Comparison of ENCODE assay signal across 8 mouse cellular contexts in genomic region chr17:32965623-32966290, GRCm38 (mm10). TPM values are rescaled to one million over a fixed set of nuclear protein-coding genes. Genes with fewer than 3 reads are reported as not detected.
DNase-seq lines count a peak whose midpoint lies in the region; ATAC-seq and TF ChIP-seq lines count a peak whose summit lies in the region.

Zfp472 (plus strand) TSS chr17:32965814.

- H3K4me1 ChIP-seq in erythroblast, embryonic 14.5 days (ENCODE audit: control insufficient read depth): peaks cover 24% of the 10 kb centered on the region
- peaks cover 6% of the 10 kb centered on the region for H3K4me1 ChIP-seq in heart, embryonic 11.5 days (ENCODE audit: control insufficient read depth, insufficient read depth, low read length)
- peaks cover 11% of the 10 kb centered on the region; the same call in 1 of the 2 replicates for H3K4me1 ChIP-seq in kidney, embryonic 16.5 days (ENCODE audit: insufficient read depth, low read length)
- peaks cover 8% of the 10 kb centered on the region for H3K4me1 ChIP-seq in liver, adult 2 months (ENCODE audit: control insufficient read depth, insufficient read depth, low read length)

- WGBS in heart, embryonic 11.5 days (ENCODE audit: insufficient replicate concordance): under 1% methylated on average over 33 of the region's 33 CpGs
- under 1% methylated on average over 33 of the region's 33 CpGs for WGBS in kidney, embryonic 16.5 days
- WGBS in liver, adult 2 months: under 1% methylated on average over 33 of the region's 33 CpGs

- peak within 1 kb of the TSS; percentile 92 for H3K4me2 ChIP-seq in heart, embryonic 11.5 days
- peak within 1 kb of the TSS; percentile 87 for H3K4me2 ChIP-seq in kidney, embryonic 16.5 days (replicated peaks; ENCODE audit: low read depth, low read length)
- peak within 1 kb of the TSS; percentile 96 for H3K4me2 ChIP-seq in myocyte (ENCODE audit: low read depth)

- TF ChIP-seq CTCF in C2C12 (IDR thresholded peaks at IDR 0.05; ENCODE audit: control insufficient read depth, insufficient read depth, insufficient read length): no peak
- TF ChIP-seq CTCF in brain, embryonic 14.5 days (IDR thresholded peaks at IDR 0.05; ENCODE audit: borderline replicate concordance, extremely low read depth, insufficient read depth, insufficient read length): no peak
- no peak for TF ChIP-seq CTCF in liver, adult 2 months (IDR thresholded peaks at IDR 0.05; ENCODE audit: low read depth, low read length)

- H3K27ac ChIP-seq in heart, embryonic 11.5 days (ENCODE audit: low read depth, low read length): peak within 1 kb of the TSS; percentile 89
- peak within 1 kb of the TSS; percentile 87 for H3K27ac ChIP-seq in kidney, embryonic 16.5 days (ENCODE audit: low read length)
- peak within 1 kb of the TSS; percentile 68 for H3K27ac ChIP-seq in liver, adult 2 months (replicated peaks; ENCODE audit: insufficient read depth, low read depth, low read length)

- H3K9ac ChIP-seq in heart, embryonic 11.5 days (ENCODE audit: low read depth, low read length): peak within 1 kb of the TSS; percentile 84
- H3K9ac ChIP-seq in kidney, embryonic 16.5 days (replicated peaks; ENCODE audit: low read length): peak within 1 kb of the TSS; percentile 78
- peak within 1 kb of the TSS; percentile 80 for H3K9ac ChIP-seq in liver, adult 2 months (ENCODE audit: low read depth, low read length)

- peaks cover 38% of the 10 kb centered on the region for H3K79me3 ChIP-seq in C2C12 (ENCODE audit: low read depth)

- DNase-seq in brain, embryonic 14.5 days (ENCODE audit: low read depth): peak; percentile 97
- peak; percentile 90 for DNase-seq in liver, adult 2 months (ENCODE audit: extremely low read depth, low read depth, low spot score)
- peak; percentile 94 for DNase-seq in splenic B cell, adult 2 months (ENCODE audit: low read depth, low spot score)

- ATAC-seq in heart, embryonic 11.5 days (replicated peaks; ENCODE audit: insufficient number of reproducible peaks, low FRiP score, low TSS enrichment): peak; percentile 99
- ATAC-seq in kidney, embryonic 16.5 days (ENCODE audit: low FRiP score, low TSS enrichment): peak; percentile 100

- no peaks in the 10 kb centered on the region for H3K9me3 ChIP-seq in erythroblast, embryonic 14.5 days (ENCODE audit: control insufficient read depth, low read length)
- no peaks in the 10 kb centered on the region for H3K9me3 ChIP-seq in heart, embryonic 11.5 days (replicated peaks; ENCODE audit: control insufficient read depth, low read length)
- H3K9me3 ChIP-seq in kidney, embryonic 16.5 days (ENCODE audit: low read length): no peaks in the 10 kb centered on the region

- H3K27me3 ChIP-seq in C2C12 (ENCODE audit: control insufficient read depth, insufficient read depth, insufficient read length) (no peaks in the 10 kb centered on the region), myocyte (ENCODE audit: control insufficient read depth, insufficient read depth, insufficient read length) (no peaks in the 10 kb centered on the region)
- H3K27me3 ChIP-seq in erythroblast, embryonic 14.5 days (ENCODE audit: control insufficient read depth): no peaks in the 10 kb centered on the region
- no peaks in the 10 kb centered on the region for H3K27me3 ChIP-seq in heart, embryonic 11.5 days (ENCODE audit: control insufficient read depth, insufficient read depth, low read length)
- no peaks in the 10 kb centered on the region for H3K27me3 ChIP-seq in kidney, embryonic 16.5 days (ENCODE audit: insufficient read depth, low read length)
- no peaks in the 10 kb centered on the region for H3K27me3 ChIP-seq in liver, adult 2 months (ENCODE audit: control insufficient read depth, insufficient read depth, low read length)
- no peaks in the 10 kb centered on the region for H3K27me3 ChIP-seq in splenic B cell, adult 2 months (ENCODE audit: control insufficient read depth, insufficient read depth, low read length, poor library complexity, severe bottlenecking)

- H3K36me3 ChIP-seq in C2C12 (ENCODE audit: control insufficient read depth, insufficient read depth) (no peaks in the 10 kb centered on the region), myocyte (ENCODE audit: control insufficient read depth, insufficient read depth) (no peaks in the 10 kb centered on the region)
- H3K36me3 ChIP-seq in erythroblast, embryonic 14.5 days (ENCODE audit: control insufficient read depth): no peaks in the 10 kb centered on the region
- H3K36me3 ChIP-seq in heart, embryonic 11.5 days (ENCODE audit: control insufficient read depth, insufficient read depth, low read length): no peaks in the 10 kb centered on the region
- no peaks in the 10 kb centered on the region for H3K36me3 ChIP-seq in kidney, embryonic 16.5 days (ENCODE audit: insufficient read depth, low read length)
- no peaks in the 10 kb centered on the region for H3K36me3 ChIP-seq in liver, adult 2 months (ENCODE audit: control insufficient read depth, insufficient read depth, low read length)
- no peaks in the 10 kb centered on the region for H3K36me3 ChIP-seq in splenic B cell, adult 2 months (ENCODE audit: control insufficient read depth, insufficient read depth, low read length, poor library complexity, severe bottlenecking)

- H3K79me2 ChIP-seq in C2C12 (ENCODE audit: control insufficient read depth, insufficient read depth): peaks cover 54% of the 10 kb centered on the region
- H3K79me2 ChIP-seq in liver, adult 2 months (ENCODE audit: control insufficient read depth, insufficient read depth, low read length): peaks cover 13% of the 10 kb centered on the region
- peaks cover 32% of the 10 kb centered on the region for H3K79me2 ChIP-seq in myocyte (ENCODE audit: control insufficient read depth, insufficient read depth)

- peak within 1 kb of the TSS; percentile 60 for H3ac ChIP-seq in C2C12 (ENCODE audit: control insufficient read depth, insufficient read length, low read depth)
- peak within 1 kb of the TSS; percentile 8 for H3ac ChIP-seq in myocyte (ENCODE audit: control insufficient read depth, insufficient read length)

- H3K4me3 ChIP-seq in C2C12 (ENCODE audit: insufficient read depth, poor library complexity, severe bottlenecking): peak within 1 kb of the TSS; percentile 51
- peak within 1 kb of the TSS; percentile 70 for H3K4me3 ChIP-seq in erythroblast, embryonic 14.5 days (replicated peaks)
- H3K4me3 ChIP-seq in heart, embryonic 11.5 days (ENCODE audit: low read depth, low read length): peak within 1 kb of the TSS; percentile 90
- H3K4me3 ChIP-seq in kidney, embryonic 16.5 days (ENCODE audit: low read length): peak within 1 kb of the TSS; percentile 84
- peak within 1 kb of the TSS; percentile 95 for H3K4me3 ChIP-seq in liver, adult 2 months (ENCODE audit: insufficient read depth, low read depth, low read length)
- H3K4me3 ChIP-seq in myocyte: peak within 1 kb of the TSS; percentile 73

- TF ChIP-seq POLR2A in brain, embryonic 14.5 days (IDR thresholded peaks at IDR 0.05; ENCODE audit: borderline replicate concordance, extremely low read depth, insufficient read depth, insufficient read length, poor library complexity, severe bottlenecking): no peak
- TF ChIP-seq POLR2A in liver, adult 2 months (IDR thresholded peaks at IDR 0.05; ENCODE audit: extremely low read depth, insufficient read depth, low read length): 0 out of 2 replicates have a peak, but pooled peaks have one; percentile 27
- TF ChIP-seq POLR2A in myocyte (IDR thresholded peaks at IDR 0.05; ENCODE audit: insufficient read length, low read depth): peak; percentile 17

TF ChIP-seq in C2C12, 6 proteins besides CTCF, POLR2A, EP300 and RAD21:
- TF ChIP-seq FOSL1 (IDR thresholded peaks at IDR 0.05; ENCODE audit: insufficient read depth, low read length, poor library complexity, severe bottlenecking) (no peak), MAX (IDR thresholded peaks at IDR 0.05) (peak; percentile 73)

TF ChIP-seq in myocyte, 11 proteins besides CTCF, POLR2A, EP300 and RAD21:
- TF ChIP-seq TCF12 (IDR thresholded peaks at IDR 0.05; ENCODE audit: insufficient read depth, poor library complexity, severe bottlenecking): no peak
- peak in 2 of 3 experiments; percentile 27 to 56 for TF ChIP-seq MYOG (IDR thresholded peaks at IDR 0.05; ENCODE audit: control insufficient read depth in 1 of 3, insufficient read depth in 1 of 3, insufficient read length in 2 of 3, low read depth in 2 of 3)
- no peak for TF ChIP-seq TCF3 (IDR thresholded peaks at IDR 0.05; ENCODE audit: insufficient read length, low read depth)
- TF ChIP-seq USF1 (IDR thresholded peaks at IDR 0.05; ENCODE audit: low read depth): peak; percentile 2
- TF ChIP-seq MYOD1 (IDR thresholded peaks at IDR 0.05; ENCODE audit: control insufficient read depth in 1 of 3, insufficient read length in 2 of 3, low read depth in 2 of 3): peak in 1 of 3 experiments; percentile 73
- TF ChIP-seq E2F4 (IDR thresholded peaks at IDR 0.05; ENCODE audit: insufficient read depth): peak; percentile 93

RNA-seq across cellular contexts. Expression of gene Zfp472, which starts in this region (rescaled TPM):
- polyA plus RNA-seq in C2C12 (2012; fragmentation: generic; extraction: Trizol) (1.8 TPM), myocyte (2012; fragmentation: generic; extraction: Trizol) (1.3 TPM)
- 4.5 and 4.6 TPM in 2 replicates for polyA plus RNA-seq in brain, embryonic 14.5 days (2012; rRNA removed)
- polyA plus RNA-seq in erythroblast, embryonic 14.5 days (2012): 0.02 and 0.04 TPM in 2 replicates
- polyA plus RNA-seq in heart, embryonic 11.5 days (2014; fragmentation: Nextera tagmentation; extraction: Ambion mirVana): 5.9 and 7.4 TPM in 2 replicates
- 11.4 TPM in 2 replicates for polyA plus RNA-seq in kidney, embryonic 16.5 days (2015; fragmentation: Nextera tagmentation; extraction: Ambion mirVana)
- total RNA-seq in liver, adult 2 months (2014; rRNA removed): 2.1 and 3.2 TPM in 2 replicates
- 0.24 and 0.28 TPM in 2 replicates for polyA plus RNA-seq in liver, adult 2 months (2012; rRNA removed)

Comparison
In these comparisons a context has a peak if more than half of its experiments do, and no peak if none do; other contexts are left out.
1. Peak in every context shown above with its lines: DNase-seq, ATAC-seq, H3K4me3 ChIP-seq and H3K27ac ChIP-seq.